Mouse (Mus musculus) left cerebral cortex, adult 8-10 months (tissue): ENCODE measurements at regions not wholly inside any gene's neighbourhood (a gene's known extent, or its start where the extent isn't known, plus 50 kb on each side); places are given as distances from the start of the nearest gene placed in this dataset.

Experiments
- DNase-seq, 2 experiments: peaks; one replicate each; pipeline ENCODE4 v3.0.0; 2022; ENCODE audit warnings: low spot score in 2 of 2

GRCm38 (mm10) chr1:12318029-12318428 lies 904.1 kb downstream of the A830018L16Rik start:
- no peak for DNase-seq

DNA sequence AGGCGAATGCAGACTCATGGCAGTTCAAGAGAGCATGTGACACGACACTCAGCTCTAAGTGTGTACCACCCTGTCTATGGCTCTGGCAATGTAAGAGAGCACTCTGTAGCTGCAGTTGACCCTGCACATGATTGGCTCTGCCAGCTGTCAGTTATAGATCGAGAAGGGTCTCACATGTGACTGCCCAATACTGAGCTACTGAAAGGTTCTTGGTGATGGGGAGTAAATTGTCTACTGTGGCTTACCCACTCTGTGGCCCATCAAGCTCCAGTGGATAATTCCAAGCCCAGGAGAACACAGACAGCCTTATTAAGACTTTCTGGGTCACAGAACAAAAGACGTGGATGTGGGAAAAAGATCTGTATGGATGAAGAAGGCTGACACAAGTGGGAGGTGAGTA lies 920.3 kb downstream of the A830018L16Rik start:
- no peak for DNase-seq

DNA sequence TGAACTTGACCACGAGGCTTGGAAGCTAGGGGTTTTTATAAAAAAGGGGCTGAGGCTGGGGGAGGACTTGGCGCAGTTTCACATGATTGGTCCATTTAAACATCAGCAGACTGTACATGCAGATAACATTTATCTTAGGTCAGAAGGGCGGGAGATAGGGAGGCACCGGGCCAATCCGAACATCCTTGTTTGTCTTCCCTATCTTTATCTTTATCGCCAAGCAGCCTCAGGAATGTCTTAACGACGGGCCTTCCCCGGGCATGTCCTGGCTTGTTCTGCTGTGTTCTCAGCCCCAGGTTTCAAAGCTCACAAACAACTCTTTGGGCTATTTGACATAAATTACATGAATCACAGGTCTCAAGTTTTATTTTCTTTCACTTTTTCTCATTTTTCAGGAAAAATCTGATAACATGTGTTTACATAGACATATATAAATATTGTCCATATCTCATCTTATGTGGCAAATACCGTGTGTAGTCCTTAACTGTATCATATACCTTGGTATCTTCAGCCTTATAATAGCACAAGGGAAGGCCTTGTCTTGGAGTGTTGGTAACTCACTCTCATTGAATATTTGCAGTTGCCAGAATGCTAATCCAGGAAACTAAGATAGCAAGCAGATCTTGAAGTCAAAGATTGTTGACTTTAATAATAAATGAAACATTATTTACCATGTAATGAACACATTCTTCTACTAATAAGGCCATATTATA lies 931.0 kb downstream of the A830018L16Rik start:
- no peak for DNase-seq

GRCm38 (mm10) chr1:12345439-12345819 lies 931.5 kb downstream of the A830018L16Rik start:
- no peak for DNase-seq

GRCm38 (mm10) chr1:12354531-12354930 lies 940.6 kb downstream of the A830018L16Rik start:
- DNase-seq, result no peak

- peak; percentile 4 to 67 for DNase-seq
Measured at GRCm38 (mm10) chr1:12367872-12368271, 954.0 kb downstream of the A830018L16Rik start.

DNA sequence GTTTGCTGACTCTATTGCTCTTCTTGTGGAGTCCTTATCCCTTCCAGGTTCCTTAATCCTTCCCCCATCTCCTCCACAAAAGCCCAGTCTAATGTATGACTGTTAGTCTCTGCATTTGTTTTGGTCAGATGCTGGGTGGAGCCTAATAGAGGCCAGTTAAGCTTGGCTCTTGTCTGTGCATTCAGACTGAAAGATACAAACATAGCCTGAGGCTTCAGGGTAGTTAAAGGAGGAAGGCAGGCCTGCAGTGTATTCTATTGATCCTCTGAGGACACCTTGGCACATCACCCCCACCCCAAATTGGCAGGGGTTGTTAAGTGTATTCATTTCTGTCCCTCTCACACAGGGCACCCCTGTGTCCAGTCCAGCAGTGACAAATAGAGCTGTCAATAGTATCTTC lies 959.1 kb downstream of the A830018L16Rik start:
- DNase-seq, result no peak

DNA sequence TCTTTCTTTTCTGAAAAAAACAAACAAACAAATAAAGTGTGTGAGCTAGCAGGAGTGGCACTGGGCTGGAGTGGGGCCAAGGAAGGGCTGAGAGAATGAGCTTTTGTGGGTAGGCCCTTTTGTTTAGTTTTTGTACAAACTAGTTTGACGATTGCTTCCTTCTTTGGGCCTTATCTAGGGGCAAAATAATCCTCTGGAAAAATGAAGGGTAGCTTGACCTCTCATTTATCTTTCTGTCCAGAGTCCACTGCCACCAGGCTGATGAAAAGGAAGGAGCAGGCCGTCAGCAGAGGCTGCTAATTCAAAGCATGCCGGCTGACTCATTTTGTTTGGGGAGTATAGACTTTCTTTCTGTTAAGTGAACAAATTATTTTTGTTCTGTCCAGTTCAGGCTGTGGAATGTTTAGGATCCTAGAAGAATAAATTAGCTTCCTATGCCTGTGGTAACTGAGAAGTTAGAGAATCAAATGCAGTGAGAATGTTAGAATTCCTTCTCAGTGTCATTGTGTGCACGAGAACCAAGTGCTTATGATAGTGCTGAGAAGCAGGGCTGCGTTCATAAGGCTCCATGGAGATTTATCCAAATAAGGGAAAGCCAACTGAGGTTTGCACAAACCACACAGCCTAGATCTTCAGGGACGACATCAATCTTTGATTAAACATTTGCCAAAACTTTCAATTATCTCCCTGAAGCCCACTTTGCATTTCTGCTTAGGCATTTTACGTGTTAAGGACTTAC lies 984.4 kb downstream of the A830018L16Rik start:
- no peak for DNase-seq

- DNase-seq, result no peak
Measured at GRCm38 (mm10) chr1:12405391-12406270, 991.7 kb downstream of the A830018L16Rik start.

GRCm38 (mm10) chr1:12409738-12410523 lies 996.0 kb downstream of the A830018L16Rik start:
- no peak for DNase-seq

DNA sequence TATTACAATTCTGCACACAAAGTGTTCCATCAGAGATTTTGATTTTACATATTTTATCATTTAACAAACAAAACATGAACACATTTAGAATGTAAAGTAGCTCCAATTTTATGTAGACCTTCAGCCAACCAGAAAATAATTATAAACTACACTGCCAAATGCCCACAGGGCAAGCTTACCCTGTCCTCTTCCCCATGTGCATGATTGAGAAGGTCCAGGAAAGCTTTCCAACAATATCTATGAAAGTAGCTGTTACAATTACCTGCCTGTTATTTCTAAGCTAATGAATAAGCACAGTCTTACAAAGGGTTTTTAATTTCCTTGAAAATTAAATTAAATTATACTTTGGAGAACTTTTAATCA lies 996.6 kb downstream of the A830018L16Rik start:
- DNase-seq, result no peak

GRCm38 (mm10) chr1:12424510-12424909 lies 1010.6 kb downstream of the A830018L16Rik start:
- DNase-seq, result no peak

- DNase-seq, result no peak
Measured at GRCm38 (mm10) chr1:12437894-12438293, 1024.0 kb downstream of the A830018L16Rik start.

DNA sequence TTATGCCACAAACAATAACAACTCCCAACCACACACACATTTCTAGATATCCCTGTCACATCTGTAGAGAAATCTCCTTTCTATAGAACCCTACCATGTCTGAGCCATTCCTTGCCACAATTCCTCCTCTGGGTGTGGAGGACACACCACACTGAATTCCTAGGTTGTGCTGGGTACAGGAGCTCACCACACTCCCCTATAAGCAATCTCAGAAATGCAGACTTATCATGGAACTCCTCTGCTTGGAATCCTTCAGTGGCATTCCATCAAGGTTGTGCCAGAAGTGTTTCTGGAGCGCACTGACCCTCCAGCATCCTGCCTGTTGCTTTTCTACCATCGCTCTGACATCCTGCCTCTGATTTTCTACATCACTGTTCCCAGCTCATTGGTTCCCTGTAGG lies 1052.3 kb downstream of the A830018L16Rik start:
- no peak for DNase-seq

DNA sequence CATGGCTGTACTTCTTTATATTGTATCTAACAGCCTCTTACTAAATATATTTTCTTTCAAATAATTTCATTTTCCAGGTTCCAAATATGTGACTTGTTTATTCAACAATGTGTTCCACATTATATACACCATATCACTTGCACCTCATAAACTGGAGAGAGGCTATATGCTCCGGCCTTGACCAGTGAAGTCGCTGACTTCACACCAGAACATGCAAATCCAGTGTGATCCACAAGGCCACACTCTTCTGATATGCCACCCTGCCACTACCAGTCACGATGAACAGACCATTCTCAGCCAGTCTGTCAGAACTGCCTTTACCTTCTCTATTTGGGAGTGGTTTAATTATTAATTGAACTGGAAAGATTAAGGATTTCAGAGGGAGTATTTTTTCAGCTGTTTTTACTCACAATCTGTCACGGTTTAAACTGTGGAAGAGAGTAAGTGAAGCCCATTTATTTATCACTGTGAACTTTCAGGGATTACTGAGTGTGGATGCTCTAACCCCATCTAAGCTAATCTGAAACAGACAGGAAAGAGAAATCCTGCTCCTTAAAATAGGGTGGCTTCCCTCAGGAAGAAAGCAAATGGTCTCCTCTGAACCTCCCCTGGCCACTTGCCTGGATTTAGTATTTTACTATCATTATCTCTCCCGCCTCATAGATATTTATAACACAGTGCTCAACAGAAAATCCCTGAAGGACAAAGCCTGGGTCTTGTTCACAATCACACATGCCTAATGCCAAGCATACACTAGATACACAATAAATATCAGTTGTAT lies 1065.3 kb downstream of the A830018L16Rik start:
- no peak for DNase-seq

- peak in 1 of 2 experiments; percentile 23 for DNase-seq
Measured at GRCm38 (mm10) chr1:12500442-12500841, 1086.5 kb downstream of the A830018L16Rik start.

- no peak for DNase-seq
Measured at GRCm38 (mm10) chr1:12507997-12508396, 1094.1 kb downstream of the A830018L16Rik start.

- DNase-seq, result no peak
Measured at GRCm38 (mm10) chr1:12510129-12510816, 1096.4 kb downstream of the A830018L16Rik start.

DNA sequence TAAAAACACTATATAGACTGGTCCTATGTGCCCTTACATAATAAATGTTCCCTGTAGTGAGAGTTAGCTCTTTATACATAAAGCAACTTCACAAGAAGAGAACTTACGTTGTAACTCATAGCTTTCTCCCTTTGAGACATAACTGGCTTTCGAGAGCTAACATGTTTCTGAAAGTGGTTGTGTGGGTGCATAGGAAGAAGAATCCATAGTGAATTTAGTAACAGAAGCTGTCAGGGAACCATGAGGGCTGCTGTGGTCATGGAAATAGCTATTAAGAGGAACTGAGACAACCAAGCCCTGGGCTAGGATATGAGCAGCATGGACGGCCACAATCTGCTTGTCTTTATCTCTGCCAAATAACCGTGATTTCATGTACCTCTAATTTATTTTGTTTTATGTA lies 1105.7 kb downstream of the A830018L16Rik start:
- DNase-seq, result no peak

DNA sequence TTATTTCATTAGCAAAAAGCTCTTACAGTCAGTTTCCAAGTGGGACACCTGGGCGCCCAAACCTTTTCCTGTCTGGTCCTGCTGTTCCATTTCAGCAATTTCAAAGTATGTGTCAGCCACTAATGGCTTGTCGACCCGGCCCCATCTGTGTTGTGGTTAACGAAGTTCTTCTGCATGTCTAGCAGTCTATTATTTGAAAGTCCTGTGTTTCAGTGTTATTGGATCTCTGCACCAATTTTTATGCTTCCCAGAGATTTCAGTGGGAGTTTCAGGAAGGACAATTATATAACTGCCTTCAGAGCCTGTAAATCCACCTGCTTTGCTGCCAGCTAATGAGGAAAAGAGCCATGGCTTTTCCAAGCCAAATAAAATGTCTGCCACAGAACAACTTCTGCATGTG lies 1142.0 kb downstream of the A830018L16Rik start:
- no peak for DNase-seq
